Mouse (Mus musculus) intestine, embryonic 14.5 days (tissue): ENCODE results near the gene 4930539E08Rik. TPM values are rescaled to one million over a fixed set of nuclear protein-coding genes. Genes with fewer than 3 reads are reported as not detected.

ENCODE experiments used
- ATAC-seq: fragments of 200-750 bp; cut with Nextera tagmentation; replicated peaks from 2 replicates; pipeline ENCODE4 v1.8.0; 2017; ENCODE audit warnings: low read depth, moderate number of reproducible peaks, moderate TSS enrichment, moderate library complexity; ENCODE audit not compliant: low FRiP score, low TSS enrichment
- DNase-seq: peaks from one replicate; pipeline ENCODE4 v3.0.0-alpha.2; 2018; ENCODE audit warnings: low spot score
- H3K27ac ChIP-seq: fragments of 300-500 bp; sonication (generic); 2 replicates; pipeline ENCODE4 v1.5.1; 2014; ENCODE audit warnings: low read depth, mild to moderate bottlenecking, control low read depth
- H3K27me3 ChIP-seq: fragments of 300-500 bp; sonication (generic); replicated peaks from 2 replicates; pipeline ENCODE4 v1.6.1; 2014; ENCODE audit warnings: low read length, control low read depth; ENCODE audit not compliant: control insufficient read depth, insufficient read depth
- H3K36me3 ChIP-seq: fragments of 300-500 bp; sonication (generic); 2 replicates; pipeline ENCODE4 v1.6.1; 2014; ENCODE audit warnings: low read length, control low read depth; ENCODE audit not compliant: control insufficient read depth, insufficient read depth
- H3K4me1 ChIP-seq: fragments of 300-500 bp; sonication (generic); replicated peaks from 2 replicates; pipeline ENCODE4 v1.6.1; 2014; ENCODE audit warnings: low read length, control low read depth, mixed read lengths; ENCODE audit not compliant: control insufficient read depth, insufficient read depth
- H3K4me2 ChIP-seq: fragments of 300-500 bp; sonication (generic); 2 replicates; pipeline ENCODE4 v1.6.1; 2014; ENCODE audit warnings: low read length
- H3K4me3 ChIP-seq: fragments of 300-500 bp; sonication (generic); 2 replicates; pipeline ENCODE4 v1.5.1; 2014; ENCODE audit warnings: low read depth, low read length, control low read depth, mixed read lengths
- H3K9ac ChIP-seq: fragments of 300-500 bp; sonication (generic); 2 replicates; pipeline ENCODE4 v1.6.1; 2014; ENCODE audit warnings: mild to moderate bottlenecking, low read length
- H3K9me3 ChIP-seq: fragments of 300-500 bp; sonication (generic); 2 replicates; pipeline ENCODE4 v1.6.1; 2016; ENCODE audit warnings: low read length, control low read depth; ENCODE audit not compliant: control insufficient read depth
- WGBS: fragments of 180-500 bp; shearing (Covaris S2); extraction: QIAGEN DNeasy Blood & Tissue Kit; methylation state at CpG from one replicate; pipeline ENCODE4 v1.1.7; 2014; 5-methylcytosine and 5-hydroxymethylcytosine counted together
- polyA plus RNA-seq: library from polyadenylated mRNA; unstranded; fragments of >200 nt; fragmentation: Nextera tagmentation; extraction: Ambion mirVana; gene quantifications from 2 replicates; pipeline ENCODE4 v1.2.1, GENCODE M21; 2014

The 4930539E08Rik gene
- polyA plus RNA-seq, 1 experiment from 2014 or later: 3.6 TPM

- Histone ChIP-seq H3K36me3 (no peaks in the 10 kb centered on the region), H3K9ac (no peak overlapping the region), H3K4me3 (no peak overlapping the region), H3K9me3 (no peaks in the 10 kb centered on the region), H3K4me2 (no peak overlapping the region), H3K27me3 (no peaks in the 10 kb centered on the region), H3K27ac (no peak overlapping the region), H3K4me1 (no peaks in the 10 kb centered on the region; the same call in 1 of the 2 replicates)
- no peak for DNase-seq
- WGBS: 36% methylated on average over 9 of the region's 9 CpGs
- ATAC-seq: no peak
Observed at GRCm38 (mm10) chr17:28869412-28870110, 45.6 kb downstream of the 4930539E08Rik start.

GRCm38 (mm10) chr17:28867381-28867780, 47.7 kb downstream of the 4930539E08Rik start:
- Histone ChIP-seq H3K4me3 (no peak overlapping the region), H3K4me2 (no peak overlapping the region), H3K27me3 (no peaks in the 10 kb centered on the region), H3K36me3 (no peaks in the 10 kb centered on the region), H3K4me1 (no peaks in the 10 kb centered on the region; the same call in 1 of the 2 replicates), H3K27ac (no peak overlapping the region), H3K9me3 (no peaks in the 10 kb centered on the region), H3K9ac (no peak overlapping the region)
- WGBS: 82% methylated on average over 4 of the region's 4 CpGs
- ATAC-seq (no peak), DNase-seq (no peak)

GRCm38 (mm10) chr17:28866921-28867320, 48.2 kb downstream of the 4930539E08Rik start:
- no peaks in the 10 kb centered on the region for H3K27me3 ChIP-seq
- no peak overlapping the region for H3K4me3 ChIP-seq
- H3K9ac ChIP-seq: no peak overlapping the region
- H3K9me3 ChIP-seq: no peaks in the 10 kb centered on the region
- H3K36me3 ChIP-seq: no peaks in the 10 kb centered on the region
- H3K27ac ChIP-seq: no peak overlapping the region
- no peak for DNase-seq
- no peak overlapping the region for H3K4me2 ChIP-seq
- no peak for ATAC-seq
- H3K4me1 ChIP-seq: no peaks in the 10 kb centered on the region; the same call in 1 of the 2 replicates

- Histone ChIP-seq H3K27me3 (no peaks in the 10 kb centered on the region), H3K4me3 (no peak overlapping the region), H3K4me2 (no peak overlapping the region), H3K27ac (no peak overlapping the region), H3K36me3 (no peaks in the 10 kb centered on the region), H3K9ac (no peak overlapping the region), H3K9me3 (no peaks in the 10 kb centered on the region), H3K4me1 (no peaks in the 10 kb centered on the region)
- 68% methylated on average over 6 of the region's 6 CpGs for WGBS
- DNase-seq (no peak), ATAC-seq (no peak)
Observed at GRCm38 (mm10) chr17:28864464-28864863, 50.7 kb downstream of the 4930539E08Rik start.

- WGBS: 66% methylated on average over 7 of the region's 7 CpGs
- H3K9me3 ChIP-seq: no peaks in the 10 kb centered on the region
- no peak overlapping the region for H3K9ac ChIP-seq
- H3K27me3 ChIP-seq: no peaks in the 10 kb centered on the region
- no peak overlapping the region for H3K4me2 ChIP-seq
- DNase-seq (no peak), ATAC-seq (no peak)
- no peaks in the 10 kb centered on the region for H3K36me3 ChIP-seq
- H3K27ac ChIP-seq: no peak overlapping the region
- H3K4me3 ChIP-seq: no peak overlapping the region
- H3K4me1 ChIP-seq: no peaks in the 10 kb centered on the region
Observed at GRCm38 (mm10) chr17:28863926-28864325, 51.2 kb downstream of the 4930539E08Rik start.

- Histone ChIP-seq H3K36me3 (no peaks in the 10 kb centered on the region), H3K27me3 (no peaks in the 10 kb centered on the region), H3K9ac (no peak within 1 kb of the TSS), H3K4me3 (no peak within 1 kb of the TSS), H3K4me2 (no peak within 1 kb of the TSS), H3K27ac (no peak within 1 kb of the TSS), H3K4me1 (no peaks in the 10 kb centered on the region), H3K9me3 (peaks cover 13% of the 10 kb centered on the region)
- peak; percentile 33; the same call in 1 of the 2 replicates for ATAC-seq
- DNase-seq: no peak
- WGBS: 40% methylated on average over 12 of the region's 12 CpGs
Observed at GRCm38 (mm10) chr17:28858205-28858604, 56.9 kb downstream of the 4930539E08Rik start, which contains the start of gene Pnpla1. TSS of gene Pnpla1 (plus strand) at chr17:28858411.

GRCm38 (mm10) chr17:28856030-28856429, 59.1 kb downstream of the 4930539E08Rik start:
- peaks cover 13% of the 10 kb centered on the region for H3K9me3 ChIP-seq
- no peak overlapping the region for H3K4me2 ChIP-seq
- no peaks in the 10 kb centered on the region for H3K36me3 ChIP-seq
- H3K9ac ChIP-seq: no peak overlapping the region
- H3K4me3 ChIP-seq: no peak overlapping the region
- WGBS: 68% methylated on average over 3 of the region's 3 CpGs
- no peak for ATAC-seq
- no peaks in the 10 kb centered on the region for H3K27me3 ChIP-seq
- H3K4me1 ChIP-seq: no peaks in the 10 kb centered on the region
- no peak for DNase-seq
- no peak overlapping the region for H3K27ac ChIP-seq

- H3K36me3 ChIP-seq: no peaks in the 10 kb centered on the region
Observed at GRCm38 (mm10) chr17:28855166-28855885, 59.8 kb downstream of the 4930539E08Rik start.

More at GRCm38 (mm10) chr17:28855166-28855885, 59.8 kb downstream of the 4930539E08Rik start:
- Histone ChIP-seq H3K4me2 (no peak overlapping the region), H3K27ac (no peak overlapping the region), H3K4me1 (no peaks in the 10 kb centered on the region), H3K9ac (no peak overlapping the region), H3K4me3 (no peak overlapping the region), H3K27me3 (no peaks in the 10 kb centered on the region), H3K9me3 (peaks cover 13% of the 10 kb centered on the region)
- 71% methylated on average over 9 of the region's 9 CpGs for WGBS
- DNase-seq: no peak
- no peak for ATAC-seq
